Mouse (Mus musculus): ENCODE measurements at regions not wholly inside any gene's neighbourhood (a gene's known extent, or its start where the extent isn't known, plus 50 kb on each side); places are given as distances from the start of the nearest gene placed in this dataset.

DNA sequence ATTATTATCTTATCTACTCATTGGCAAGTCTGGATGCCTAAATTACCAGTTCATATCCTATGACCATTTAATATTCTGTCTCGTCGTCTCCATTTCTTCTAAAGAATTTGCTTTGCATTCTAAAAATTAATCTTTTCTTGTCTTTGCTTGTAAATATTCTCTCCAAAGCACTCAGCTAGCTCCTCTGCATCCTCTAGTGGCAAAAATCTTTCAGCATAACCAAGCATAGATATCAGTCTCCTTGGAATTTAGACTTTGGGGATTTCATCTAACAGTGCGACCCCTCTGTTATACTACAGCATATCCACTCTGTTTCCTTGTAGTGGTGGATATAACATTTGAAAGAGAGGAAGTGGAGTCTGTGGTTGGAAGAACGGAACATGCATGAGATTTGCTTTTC, 292.7 kb downstream of the Cenpc1 start:
- DNase-seq (ENCODE audit: low read depth, low spot score), result no peak
- H3K27ac ChIP-seq (ENCODE audit: insufficient read depth, low read depth, low read length, poor library complexity, severe bottlenecking), result no peak overlapping the region
- H3K9ac ChIP-seq (ENCODE audit: insufficient read depth, low read depth, low read length, poor library complexity, severe bottlenecking), result no peak overlapping the region
- no peak overlapping the region for H3K4me3 ChIP-seq (ENCODE audit: insufficient read depth in 1 of 2, low read depth in 1 of 2, low read length in 2 of 2, poor library complexity in 1 of 2, severe bottlenecking in 1 of 2)
- TF ChIP-seq HCFC1 (IDR thresholded peaks at IDR 0.05; ENCODE audit: borderline replicate concordance, insufficient read depth, low read length), result no peak
- H3K36me3 ChIP-seq (ENCODE audit: control insufficient read depth, insufficient read depth, low read length, poor library complexity, severe bottlenecking), result no peaks in the 10 kb centered on the region
- H3K9me3 ChIP-seq (ENCODE audit: control insufficient read depth, insufficient read depth, low read depth, low read length), result no peaks in the 10 kb centered on the region
- H3K4me1 ChIP-seq (ENCODE audit: control insufficient read depth in 2 of 2, insufficient read depth in 2 of 2, low read length in 2 of 2, poor library complexity in 1 of 2), result no peaks in the 10 kb centered on the region
- in situ Hi-C loops (cut with MboI; ENCODE audit: low sequenced_read_pairs in 2 of 2, unreplicated experiment in 2 of 2), result no loop called here

DNA sequence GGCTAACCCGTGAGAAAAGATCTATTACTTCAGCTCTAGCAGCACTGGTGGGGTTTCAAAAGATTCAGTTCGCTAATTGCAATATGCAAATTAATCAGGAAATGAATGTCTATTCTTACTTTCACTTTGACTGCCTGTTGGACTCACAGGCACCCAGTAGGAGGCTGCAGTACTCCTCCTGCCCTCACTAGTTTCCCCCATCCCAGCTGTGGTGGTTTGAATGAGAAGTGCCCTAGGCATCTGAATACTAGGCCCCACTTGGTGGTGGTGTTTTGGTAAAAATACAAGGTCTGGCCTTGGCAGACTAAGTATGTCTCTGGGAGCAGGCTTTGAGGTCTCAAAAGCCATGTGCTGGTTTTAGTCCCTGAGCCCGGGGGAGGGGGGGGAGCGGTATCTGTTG, 293.3 kb downstream of the Cenpc1 start:
- no peak overlapping the region for H3K27ac ChIP-seq (ENCODE audit: insufficient read depth, low read depth, low read length, poor library complexity, severe bottlenecking)
- no peaks in the 10 kb centered on the region for H3K9me3 ChIP-seq (ENCODE audit: control insufficient read depth, insufficient read depth, low read depth, low read length)
- in situ Hi-C loops (cut with MboI; ENCODE audit: low sequenced_read_pairs in 2 of 2, unreplicated experiment in 2 of 2), result no loop called here
- DNase-seq (ENCODE audit: low read depth, low spot score), result peak; percentile 3
- no peaks in the 10 kb centered on the region for H3K4me1 ChIP-seq (ENCODE audit: control insufficient read depth in 2 of 2, insufficient read depth in 2 of 2, low read length in 2 of 2, poor library complexity in 1 of 2)
- TF ChIP-seq HCFC1 (IDR thresholded peaks at IDR 0.05; ENCODE audit: borderline replicate concordance, insufficient read depth, low read length) (no peak), ZC3H11A (IDR thresholded peaks at IDR 0.05; ENCODE audit: borderline replicate concordance, low read depth, low read length) (no peak), MAFK (IDR thresholded peaks at IDR 0.05; ENCODE audit: insufficient read depth, low read depth, low read length) (no peak), CHD2 (IDR thresholded peaks at IDR 0.05; ENCODE audit: low read depth, low read length) (no peak), ZNF384 (IDR thresholded peaks at IDR 0.05; ENCODE audit: low read depth, low read length) (no peak)
- no peak overlapping the region for H3K9ac ChIP-seq (ENCODE audit: insufficient read depth, low read depth, low read length, poor library complexity, severe bottlenecking)
- H3K36me3 ChIP-seq (ENCODE audit: control insufficient read depth, insufficient read depth, low read length, poor library complexity, severe bottlenecking), result no peaks in the 10 kb centered on the region
- H3K4me3 ChIP-seq (ENCODE audit: insufficient read depth in 1 of 2, low read depth in 1 of 2, low read length in 2 of 2, poor library complexity in 1 of 2, severe bottlenecking in 1 of 2), result no peak overlapping the region

GRCm38 (mm10) chr5:85767157-85767556, 298.2 kb downstream of the Cenpc1 start:
- TF ChIP-seq ZC3H11A (IDR thresholded peaks at IDR 0.05; ENCODE audit: borderline replicate concordance, low read depth, low read length) (peak; percentile 7; the same call in 1 of the 2 replicates), ZNF384 (IDR thresholded peaks at IDR 0.05; ENCODE audit: low read depth, low read length) (no peak), HCFC1 (IDR thresholded peaks at IDR 0.05; ENCODE audit: borderline replicate concordance, insufficient read depth, low read length) (no peak), MAFK (IDR thresholded peaks at IDR 0.05; ENCODE audit: insufficient read depth, low read depth, low read length) (peak; percentile 93), CHD2 (IDR thresholded peaks at IDR 0.05; ENCODE audit: low read depth, low read length) (no peak)
- peak; percentile 19 for DNase-seq (ENCODE audit: low read depth, low spot score)
- H3K4me1 ChIP-seq (ENCODE audit: control insufficient read depth in 2 of 2, insufficient read depth in 2 of 2, low read length in 2 of 2, poor library complexity in 1 of 2), result no peaks in the 10 kb centered on the region
- H3K9ac ChIP-seq (ENCODE audit: insufficient read depth, low read depth, low read length, poor library complexity, severe bottlenecking), result no peak overlapping the region
- no peaks in the 10 kb centered on the region for H3K9me3 ChIP-seq (ENCODE audit: control insufficient read depth, insufficient read depth, low read depth, low read length)
- no peak overlapping the region for H3K27ac ChIP-seq (ENCODE audit: insufficient read depth, low read depth, low read length, poor library complexity, severe bottlenecking)
- no peaks in the 10 kb centered on the region for H3K36me3 ChIP-seq (ENCODE audit: control insufficient read depth, insufficient read depth, low read length, poor library complexity, severe bottlenecking)
- in situ Hi-C loops (cut with MboI; ENCODE audit: low sequenced_read_pairs in 2 of 2, unreplicated experiment in 2 of 2), result no loop called here
- no peak overlapping the region for H3K4me3 ChIP-seq (ENCODE audit: insufficient read depth in 1 of 2, low read depth in 1 of 2, low read length in 2 of 2, poor library complexity in 1 of 2, severe bottlenecking in 1 of 2)

- no peak overlapping the region for H3K27ac ChIP-seq (ENCODE audit: insufficient read depth, low read depth, low read length, poor library complexity, severe bottlenecking)
- H3K9ac ChIP-seq (ENCODE audit: insufficient read depth, low read depth, low read length, poor library complexity, severe bottlenecking), result no peak overlapping the region
- no peak for DNase-seq (ENCODE audit: low read depth, low spot score)
- H3K4me1 ChIP-seq (ENCODE audit: control insufficient read depth in 2 of 2, insufficient read depth in 2 of 2, low read length in 2 of 2, poor library complexity in 1 of 2), result no peaks in the 10 kb centered on the region
- no peaks in the 10 kb centered on the region for H3K36me3 ChIP-seq (ENCODE audit: control insufficient read depth, insufficient read depth, low read length, poor library complexity, severe bottlenecking)
- no peak for TF ChIP-seq MAFK (IDR thresholded peaks at IDR 0.05; ENCODE audit: insufficient read depth, low read depth, low read length)
- no peak for TF ChIP-seq CHD2 (IDR thresholded peaks at IDR 0.05; ENCODE audit: low read depth, low read length)
- no peak for TF ChIP-seq ZC3H11A (IDR thresholded peaks at IDR 0.05; ENCODE audit: borderline replicate concordance, low read depth, low read length)
- no peak for TF ChIP-seq ZNF384 (IDR thresholded peaks at IDR 0.05; ENCODE audit: low read depth, low read length)
- no peak for TF ChIP-seq HCFC1 (IDR thresholded peaks at IDR 0.05; ENCODE audit: borderline replicate concordance, insufficient read depth, low read length)
- H3K9me3 ChIP-seq (ENCODE audit: control insufficient read depth, insufficient read depth, low read depth, low read length), result no peaks in the 10 kb centered on the region
- in situ Hi-C loops (cut with MboI; ENCODE audit: low sequenced_read_pairs in 2 of 2, unreplicated experiment in 2 of 2), result no loop called here
- no peak overlapping the region for H3K4me3 ChIP-seq (ENCODE audit: insufficient read depth in 1 of 2, low read depth in 1 of 2, low read length in 2 of 2, poor library complexity in 1 of 2, severe bottlenecking in 1 of 2)
These were observed 308.7 kb downstream of the Cenpc1 start for GRCm38 (mm10) chr5:85756716-85757115.

DNA sequence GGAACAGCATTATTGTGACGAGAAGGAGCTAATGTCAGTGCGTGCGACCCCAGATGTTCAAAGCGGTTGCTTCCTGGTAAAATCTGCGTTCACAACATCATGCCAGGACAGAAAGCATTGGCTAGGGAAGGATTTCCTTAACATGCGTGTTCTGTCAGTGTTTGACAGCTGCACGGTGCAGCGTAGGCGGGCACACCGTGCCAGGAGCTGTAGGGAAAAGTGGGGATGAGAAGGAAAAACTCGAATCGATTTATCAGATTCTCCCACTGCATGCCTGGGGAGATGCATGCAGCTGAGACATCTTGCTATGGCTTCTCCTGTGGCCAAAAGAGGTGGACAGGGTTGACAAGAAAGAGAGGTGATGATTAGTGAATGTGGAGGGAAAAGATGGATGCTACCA, 311.2 kb downstream of the Cenpc1 start:
- in situ Hi-C loops (cut with MboI; ENCODE audit: low sequenced_read_pairs in 2 of 2, unreplicated experiment in 2 of 2), result no loop called here
- TF ChIP-seq ZC3H11A (IDR thresholded peaks at IDR 0.05; ENCODE audit: borderline replicate concordance, low read depth, low read length) (no peak), ZNF384 (IDR thresholded peaks at IDR 0.05; ENCODE audit: low read depth, low read length) (no peak), CHD2 (IDR thresholded peaks at IDR 0.05; ENCODE audit: low read depth, low read length) (no peak), HCFC1 (IDR thresholded peaks at IDR 0.05; ENCODE audit: borderline replicate concordance, insufficient read depth, low read length) (no peak), MAFK (IDR thresholded peaks at IDR 0.05; ENCODE audit: insufficient read depth, low read depth, low read length) (no peak)
- no peak overlapping the region for H3K9ac ChIP-seq (ENCODE audit: insufficient read depth, low read depth, low read length, poor library complexity, severe bottlenecking)
- H3K27ac ChIP-seq (ENCODE audit: insufficient read depth, low read depth, low read length, poor library complexity, severe bottlenecking), result no peak overlapping the region; the same call in 1 of the 2 replicates
- no peak for DNase-seq (ENCODE audit: low read depth, low spot score)
- no peak overlapping the region for H3K4me3 ChIP-seq (ENCODE audit: insufficient read depth in 1 of 2, low read depth in 1 of 2, low read length in 2 of 2, poor library complexity in 1 of 2, severe bottlenecking in 1 of 2)
- no peaks in the 10 kb centered on the region for H3K9me3 ChIP-seq (ENCODE audit: control insufficient read depth, insufficient read depth, low read depth, low read length)
- H3K4me1 ChIP-seq (ENCODE audit: control insufficient read depth in 2 of 2, insufficient read depth in 2 of 2, low read length in 2 of 2, poor library complexity in 1 of 2), result no peaks in the 10 kb centered on the region
- no peaks in the 10 kb centered on the region for H3K36me3 ChIP-seq (ENCODE audit: control insufficient read depth, insufficient read depth, low read length, poor library complexity, severe bottlenecking)
